Mouse (Mus musculus) lung, embryonic 16.5 days (tissue): Measurements from ENCODE around the gene Ppfia3. TPM values are rescaled to one million over a fixed set of nuclear protein-coding genes. Genes with fewer than 3 reads are reported as not detected.
A peak's percentile ranks its signal among the peaks of the same experiment; 100 is the strongest.

Source experiments
- ATAC-seq: fragments of 200-750 bp; cut with Nextera tagmentation; 2 replicates; pipeline ENCODE4 v1.8.0; 2017; ENCODE audit warnings: low read depth, mild to moderate bottlenecking, moderate library complexity
- H3K27ac ChIP-seq: fragments of 300-500 bp; sonication (generic); 2 replicates; pipeline ENCODE4 v1.5.1; 2014; ENCODE audit warnings: mild to moderate bottlenecking, control low read depth, low read length
- H3K27me3 ChIP-seq: fragments of 300-500 bp; sonication (generic); 2 replicates; pipeline ENCODE4 v1.6.1; 2014; ENCODE audit warnings: low read depth, low read length, mixed read lengths; ENCODE audit not compliant: control insufficient read depth, insufficient read depth
- H3K36me3 ChIP-seq: fragments of 300-500 bp; sonication (generic); 2 replicates; pipeline ENCODE4 v1.6.1; 2014; ENCODE audit warnings: low read length; ENCODE audit not compliant: control insufficient read depth, insufficient read depth
- H3K4me1 ChIP-seq: fragments of 300-500 bp; sonication (generic); replicated peaks from 2 replicates; pipeline ENCODE4 v1.6.1; 2014; ENCODE audit warnings: low read length, mixed read lengths; ENCODE audit not compliant: control insufficient read depth, insufficient read depth
- H3K4me2 ChIP-seq: fragments of 300-500 bp; sonication (generic); 2 replicates; pipeline ENCODE4 v1.6.1; 2014; ENCODE audit warnings: low read depth, low read length, control low read depth
- H3K4me3 ChIP-seq: fragments of 300-500 bp; sonication (generic); 2 replicates; pipeline ENCODE4 v1.5.1; 2014; ENCODE audit warnings: mild to moderate bottlenecking, low read length, control low read depth
- H3K9ac ChIP-seq: fragments of 300-500 bp; sonication (generic); 2 replicates; pipeline ENCODE4 v1.6.1; 2014; ENCODE audit warnings: low read length, control low read depth
- H3K9me3 ChIP-seq: fragments of 300-500 bp; sonication (generic); 2 replicates; pipeline ENCODE4 v1.6.1; 2016; ENCODE audit warnings: low read length; ENCODE audit not compliant: control insufficient read depth
- WGBS: fragments of 180-500 bp; shearing (Covaris S2); extraction: QIAGEN DNeasy Blood & Tissue Kit; methylation state at CpG from one replicate; pipeline ENCODE4 v1.1.7; 2014; 5-methylcytosine and 5-hydroxymethylcytosine counted together
- polyA plus RNA-seq: library from polyadenylated mRNA; unstranded; fragments of >200 nt; fragmentation: Nextera tagmentation; extraction: Ambion mirVana; gene quantifications from 2 replicates; pipeline ENCODE4 v1.2.1, GENCODE M21; 2015

Gene Ppfia3
- polyA plus RNA-seq, 1 experiment from 2014 or later = 2.5 TPM

GRCm38 (mm10) chr7:45332685-45333425 lies 34.0 kb downstream of the Ppfia3 start:
- Histone ChIP-seq H3K27me3 (no peaks in the 10 kb centered on the region), H3K9ac (peak overlapping the region; percentile 73), H3K36me3 (no peaks in the 10 kb centered on the region), H3K4me3 (peak overlapping the region; percentile 63), H3K9me3 (no peaks in the 10 kb centered on the region), H3K4me1 (peaks cover 20% of the 10 kb centered on the region), H3K27ac (peak overlapping the region; percentile 86), H3K4me2 (peak overlapping the region; percentile 78)
- WGBS = under 1% methylated on average over 22 of the region's 22 CpGs
- ATAC-seq = peak; percentile 76

GRCm38 (mm10) chr7:45331502-45331901 lies 35.3 kb downstream of the Ppfia3 start:
- no peak for ATAC-seq
- no peak overlapping the region for H3K9ac ChIP-seq
- H3K9me3 ChIP-seq = no peaks in the 10 kb centered on the region
- no peak overlapping the region for H3K4me2 ChIP-seq
- peaks cover 19% of the 10 kb centered on the region for H3K4me1 ChIP-seq
- H3K36me3 ChIP-seq = peaks cover 1% of the 10 kb centered on the region
- H3K4me3 ChIP-seq = no peak overlapping the region
- 67% methylated on average over 6 of the region's 6 CpGs for WGBS
- H3K27ac ChIP-seq = no peak overlapping the region
- no peaks in the 10 kb centered on the region for H3K27me3 ChIP-seq

GRCm38 (mm10) chr7:45328841-45329475 lies 37.9 kb downstream of the Ppfia3 start:
- no peaks in the 10 kb centered on the region for H3K27me3 ChIP-seq
- H3K36me3 ChIP-seq = peaks cover 14% of the 10 kb centered on the region
- peaks cover 6% of the 10 kb centered on the region for H3K4me1 ChIP-seq
- H3K4me3 ChIP-seq = no peak overlapping the region
- 77% methylated on average over 13 of the region's 13 CpGs for WGBS
- no peak for ATAC-seq
- no peak overlapping the region for H3K27ac ChIP-seq
- H3K9ac ChIP-seq = no peak overlapping the region
- H3K9me3 ChIP-seq = peaks cover 2% of the 10 kb centered on the region; the same call in 1 of the 2 replicates
- H3K4me2 ChIP-seq = no peak overlapping the region

GRCm38 (mm10) chr7:45325800-45326199 lies 41.0 kb downstream of the Ppfia3 start:
- Histone ChIP-seq H3K4me2 (no peak overlapping the region), H3K4me1 (no peaks in the 10 kb centered on the region), H3K4me3 (no peak overlapping the region), H3K36me3 (peaks cover 20% of the 10 kb centered on the region), H3K27ac (no peak overlapping the region), H3K9ac (no peak overlapping the region), H3K27me3 (no peaks in the 10 kb centered on the region), H3K9me3 (peaks cover 2% of the 10 kb centered on the region; the same call in 1 of the 2 replicates)
- no peak for ATAC-seq

GRCm38 (mm10) chr7:45323069-45323468 lies 43.8 kb downstream of the Ppfia3 start:
- no peak for ATAC-seq
- peaks cover 20% of the 10 kb centered on the region for H3K36me3 ChIP-seq
- H3K4me1 ChIP-seq = no peaks in the 10 kb centered on the region
- 90% methylated on average over 5 of the region's 5 CpGs for WGBS
- H3K27ac ChIP-seq = no peak overlapping the region
- no peak overlapping the region for H3K9ac ChIP-seq
- H3K27me3 ChIP-seq = no peaks in the 10 kb centered on the region
- H3K9me3 ChIP-seq = peaks cover 2% of the 10 kb centered on the region; the same call in 1 of the 2 replicates
- H3K4me3 ChIP-seq = no peak overlapping the region
- no peak overlapping the region for H3K4me2 ChIP-seq

- peaks cover 2% of the 10 kb centered on the region; the same call in 1 of the 2 replicates for H3K9me3 ChIP-seq
- H3K4me3 ChIP-seq = no peak overlapping the region
- WGBS = 89% methylated on average over 4 of the region's 4 CpGs
- H3K9ac ChIP-seq = no peak overlapping the region
- no peaks in the 10 kb centered on the region for H3K27me3 ChIP-seq
- H3K4me1 ChIP-seq = no peaks in the 10 kb centered on the region
- H3K27ac ChIP-seq = no peak overlapping the region
- no peak overlapping the region for H3K4me2 ChIP-seq
- ATAC-seq = no peak
- H3K36me3 ChIP-seq = peaks cover 24% of the 10 kb centered on the region
These were observed 44.6 kb downstream of the Ppfia3 start for GRCm38 (mm10) chr7:45322245-45322644.

GRCm38 (mm10) chr7:45316536-45316935 lies 50.3 kb downstream of the Ppfia3 start:
- peak; percentile 38; the same call in 1 of the 2 replicates for ATAC-seq
- Histone ChIP-seq H3K4me2 (no peak overlapping the region), H3K27ac (no peak overlapping the region), H3K36me3 (peaks cover 11% of the 10 kb centered on the region), H3K9ac (no peak overlapping the region), H3K27me3 (no peaks in the 10 kb centered on the region), H3K9me3 (no peaks in the 10 kb centered on the region), H3K4me1 (peaks cover 2% of the 10 kb centered on the region; the same call in 1 of the 2 replicates), H3K4me3 (no peak overlapping the region)
- WGBS = 76% methylated on average over 14 of the region's 14 CpGs

GRCm38 (mm10) chr7:45315182-45315701 lies 51.6 kb downstream of the Ppfia3 start:
- Histone ChIP-seq H3K4me3 (no peak overlapping the region), H3K4me1 (peaks cover 2% of the 10 kb centered on the region; the same call in 1 of the 2 replicates), H3K9ac (no peak overlapping the region), H3K4me2 (no peak overlapping the region), H3K9me3 (no peaks in the 10 kb centered on the region), H3K27ac (no peak overlapping the region), H3K36me3 (peaks cover 11% of the 10 kb centered on the region), H3K27me3 (no peaks in the 10 kb centered on the region)
- no peak for ATAC-seq
- WGBS = 81% methylated on average over 10 of the region's 10 CpGs

GRCm38 (mm10) chr7:45313495-45313894 lies 53.3 kb downstream of the Ppfia3 start:
- Histone ChIP-seq H3K36me3 (peaks cover 11% of the 10 kb centered on the region), H3K9me3 (no peaks in the 10 kb centered on the region), H3K4me2 (no peak overlapping the region), H3K27ac (no peak overlapping the region), H3K9ac (no peak overlapping the region), H3K4me3 (no peak overlapping the region), H3K4me1 (peaks cover 2% of the 10 kb centered on the region; the same call in 1 of the 2 replicates), H3K27me3 (no peaks in the 10 kb centered on the region)
- 27% methylated on average over 9 of the region's 9 CpGs for WGBS
- ATAC-seq = no peak
